Mouse (Mus musculus): Measurements from ENCODE around the gene Vasp.

GRCm38 (mm10) chr7:19297034-19297433, 25.4 kb upstream of the Vasp start:
- TF ChIP-seq POLR2A (IDR thresholded peaks at IDR 0.05; ENCODE audit: low read depth, low read length) (no peak), CTCF (IDR thresholded peaks at IDR 0.05; ENCODE audit: extremely low read depth, insufficient read depth, insufficient read length, insufficient replicate concordance) (no peak)
